Mouse (Mus musculus): ENCODE results near the gene Kcnq5. TPM values are rescaled to one million over a fixed set of nuclear protein-coding genes. Genes with fewer than 3 reads are reported as not detected.

Kcnq5 gene
- polyA plus RNA-seq, 1 experiment = 0.09 TPM

- H3K27ac ChIP-seq (ENCODE audit: insufficient read depth, low read depth, low read length) = no peak overlapping the region
- no peaks in the 10 kb centered on the region for H3K36me3 ChIP-seq (ENCODE audit: control insufficient read depth, insufficient read depth, low read length)
- TF ChIP-seq POLR2A (IDR thresholded peaks at IDR 0.05; ENCODE audit: low read depth, low read length) = no peak
- no peak for TF ChIP-seq CTCF (conservative IDR thresholded peaks at IDR 0.05; ENCODE audit: insufficient read depth, insufficient read length, low read depth, low read length)
- no peak overlapping the region for H3K4me3 ChIP-seq (ENCODE audit: insufficient read depth, low read depth, low read length)
- H3K27me3 ChIP-seq (replicated peaks; ENCODE audit: control insufficient read depth, insufficient read depth, low read length) = no peaks in the 10 kb centered on the region
- H3K4me1 ChIP-seq (ENCODE audit: control insufficient read depth, insufficient read depth, low read length) = no peaks in the 10 kb centered on the region
- no peak for DNase-seq
- 77% methylated on average over 2 of the region's 2 CpGs for WGBS
These were observed 124.4 kb downstream of the Kcnq5 start for GRCm38 (mm10) chr1:21837387-21837786.

GRCm38 (mm10) chr1:21836337-21836736 is 125.4 kb downstream of the Kcnq5 start:
- DNase-seq = no peak
- no peaks in the 10 kb centered on the region for H3K27me3 ChIP-seq (replicated peaks; ENCODE audit: control insufficient read depth, insufficient read depth, low read length)
- no peak overlapping the region for H3K4me3 ChIP-seq (ENCODE audit: insufficient read depth, low read depth, low read length)
- no peak for TF ChIP-seq CTCF (conservative IDR thresholded peaks at IDR 0.05; ENCODE audit: insufficient read depth, insufficient read length, low read depth, low read length)
- TF ChIP-seq POLR2A (IDR thresholded peaks at IDR 0.05; ENCODE audit: low read depth, low read length) = no peak
- H3K4me1 ChIP-seq (ENCODE audit: control insufficient read depth, insufficient read depth, low read length) = no peaks in the 10 kb centered on the region
- 85% methylated on average over 3 of the region's 3 CpGs for WGBS
- H3K27ac ChIP-seq (ENCODE audit: insufficient read depth, low read depth, low read length) = no peak overlapping the region
- H3K36me3 ChIP-seq (ENCODE audit: control insufficient read depth, insufficient read depth, low read length) = no peaks in the 10 kb centered on the region

- DNase-seq = no peak
- no peaks in the 10 kb centered on the region for H3K36me3 ChIP-seq (ENCODE audit: control insufficient read depth, insufficient read depth, low read length)
- no peak overlapping the region for H3K27ac ChIP-seq (ENCODE audit: insufficient read depth, low read depth, low read length)
- H3K27me3 ChIP-seq (replicated peaks; ENCODE audit: control insufficient read depth, insufficient read depth, low read length) = no peaks in the 10 kb centered on the region
- WGBS = 69% methylated on average over 6 of the region's 6 CpGs
- no peak overlapping the region for H3K4me3 ChIP-seq (ENCODE audit: insufficient read depth, low read depth, low read length)
- no peak for TF ChIP-seq POLR2A (IDR thresholded peaks at IDR 0.05; ENCODE audit: low read depth, low read length)
- no peak for TF ChIP-seq CTCF (conservative IDR thresholded peaks at IDR 0.05; ENCODE audit: insufficient read depth, insufficient read length, low read depth, low read length)
- H3K4me1 ChIP-seq (ENCODE audit: control insufficient read depth, insufficient read depth, low read length) = no peaks in the 10 kb centered on the region
These were observed 131.8 kb downstream of the Kcnq5 start for GRCm38 (mm10) chr1:21829909-21830455.

GRCm38 (mm10) chr1:21820066-21820630 is 141.6 kb downstream of the Kcnq5 start:
- H3K27me3 ChIP-seq (replicated peaks; ENCODE audit: control insufficient read depth, insufficient read depth, low read length) = no peaks in the 10 kb centered on the region
- no peak overlapping the region for H3K4me3 ChIP-seq (ENCODE audit: insufficient read depth, low read depth, low read length)
- H3K36me3 ChIP-seq (ENCODE audit: control insufficient read depth, insufficient read depth, low read length) = no peaks in the 10 kb centered on the region
- TF ChIP-seq POLR2A (IDR thresholded peaks at IDR 0.05; ENCODE audit: low read depth, low read length) (no peak), CTCF (conservative IDR thresholded peaks at IDR 0.05; ENCODE audit: insufficient read depth, insufficient read length, low read depth, low read length) (no peak)
- no peak overlapping the region for H3K27ac ChIP-seq (ENCODE audit: insufficient read depth, low read depth, low read length)
- no peak for DNase-seq
- 73% methylated on average over 10 of the region's 10 CpGs for WGBS
- H3K4me1 ChIP-seq (ENCODE audit: control insufficient read depth, insufficient read depth, low read length) = no peaks in the 10 kb centered on the region

- WGBS = 90% methylated on average over 2 of the region's 2 CpGs
- no peak overlapping the region for H3K4me3 ChIP-seq (ENCODE audit: insufficient read depth, low read depth, low read length)
- no peak for DNase-seq
- no peaks in the 10 kb centered on the region for H3K27me3 ChIP-seq (replicated peaks; ENCODE audit: control insufficient read depth, insufficient read depth, low read length)
- no peak for TF ChIP-seq CTCF (conservative IDR thresholded peaks at IDR 0.05; ENCODE audit: insufficient read depth, insufficient read length, low read depth, low read length)
- TF ChIP-seq POLR2A (IDR thresholded peaks at IDR 0.05; ENCODE audit: low read depth, low read length) = no peak
- no peaks in the 10 kb centered on the region for H3K4me1 ChIP-seq (ENCODE audit: control insufficient read depth, insufficient read depth, low read length)
- H3K27ac ChIP-seq (ENCODE audit: insufficient read depth, low read depth, low read length) = no peak overlapping the region
- H3K36me3 ChIP-seq (ENCODE audit: control insufficient read depth, insufficient read depth, low read length) = no peaks in the 10 kb centered on the region
These were observed 156.7 kb downstream of the Kcnq5 start for GRCm38 (mm10) chr1:21805064-21805463.

- H3K36me3 ChIP-seq (ENCODE audit: control insufficient read depth, insufficient read depth, low read length) = no peaks in the 10 kb centered on the region
- H3K4me1 ChIP-seq (ENCODE audit: control insufficient read depth, insufficient read depth, low read length) = no peaks in the 10 kb centered on the region
- H3K4me3 ChIP-seq (ENCODE audit: insufficient read depth, low read depth, low read length) = no peak overlapping the region
- no peak for DNase-seq
- WGBS = 74% methylated on average over 2 of the region's 2 CpGs
- H3K27me3 ChIP-seq (replicated peaks; ENCODE audit: control insufficient read depth, insufficient read depth, low read length) = no peaks in the 10 kb centered on the region
- no peak for TF ChIP-seq CTCF (conservative IDR thresholded peaks at IDR 0.05; ENCODE audit: insufficient read depth, insufficient read length, low read depth, low read length)
- TF ChIP-seq POLR2A (IDR thresholded peaks at IDR 0.05; ENCODE audit: low read depth, low read length) = no peak
- H3K27ac ChIP-seq (ENCODE audit: insufficient read depth, low read depth, low read length) = no peak overlapping the region
These were observed 157.3 kb downstream of the Kcnq5 start for GRCm38 (mm10) chr1:21804477-21804866.

- TF ChIP-seq CTCF (conservative IDR thresholded peaks at IDR 0.05; ENCODE audit: insufficient read depth, insufficient read length, low read depth, low read length) (no peak), POLR2A (IDR thresholded peaks at IDR 0.05; ENCODE audit: low read depth, low read length) (no peak)
- Histone ChIP-seq H3K4me3 (ENCODE audit: insufficient read depth, low read depth, low read length) (no peak overlapping the region), H3K36me3 (ENCODE audit: control insufficient read depth, insufficient read depth, low read length) (no peaks in the 10 kb centered on the region), H3K27me3 (replicated peaks; ENCODE audit: control insufficient read depth, insufficient read depth, low read length) (no peaks in the 10 kb centered on the region), H3K4me1 (ENCODE audit: control insufficient read depth, insufficient read depth, low read length) (no peaks in the 10 kb centered on the region), H3K27ac (ENCODE audit: insufficient read depth, low read depth, low read length) (no peak overlapping the region)
- no peak for DNase-seq
- WGBS = 85% methylated on average over 5 of the region's 5 CpGs
These were observed 157.8 kb downstream of the Kcnq5 start for GRCm38 (mm10) chr1:21803751-21804476.

Data from kidney, adult 2 months (tissue).